Mouse (Mus musculus): ENCODE data around the gene Ccdc85b. TPM values are rescaled to one million over a fixed set of nuclear protein-coding genes. Genes with fewer than 3 reads are reported as not detected.

Gene Ccdc85b
- polyA plus RNA-seq, 1 experiment from 2014 or later = 8.0 TPM

DNA sequence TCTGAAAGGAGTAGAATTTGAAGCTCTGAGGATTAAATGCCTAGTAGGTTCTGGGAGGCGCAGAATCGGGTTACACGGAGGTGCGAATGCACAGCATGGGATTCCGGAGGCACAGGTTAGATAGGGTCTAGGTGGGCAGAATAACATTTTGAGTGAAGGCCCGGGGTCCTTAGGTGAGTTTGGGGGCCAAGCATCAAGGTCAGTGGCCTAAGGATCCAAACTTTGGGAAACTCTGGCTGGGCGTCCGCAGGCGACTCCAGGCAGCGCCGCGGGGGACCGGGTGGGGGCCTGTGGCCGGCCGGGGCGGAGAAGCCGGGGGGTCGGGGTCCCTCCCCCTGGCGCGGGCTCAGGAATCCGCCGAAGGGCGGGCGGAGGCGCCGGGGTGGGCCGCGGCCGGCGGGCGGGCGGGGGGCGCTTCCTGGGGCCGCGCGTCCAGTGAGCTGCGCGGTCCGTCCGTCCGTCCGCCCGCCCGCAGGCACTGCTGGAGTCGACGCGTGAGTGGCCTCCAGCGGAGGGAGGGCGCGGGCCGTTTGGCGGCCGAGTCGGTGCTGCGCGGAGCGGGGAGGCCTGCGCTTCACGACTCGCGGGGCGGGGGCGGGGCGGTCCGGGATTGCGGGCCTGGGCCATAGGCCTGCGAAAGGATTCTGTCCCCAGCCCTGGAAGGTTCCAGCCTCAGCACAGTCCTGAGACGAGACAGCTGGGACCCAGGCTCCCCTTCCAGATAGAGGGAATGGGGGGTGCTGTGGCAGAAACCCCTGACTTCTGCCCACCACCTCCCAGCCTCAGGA, 16.8 kb upstream of the Ccdc85b start:
- under 1% methylated on average over 27 of the region's 68 CpGs for WGBS
- H3K36me3 ChIP-seq (ENCODE audit: control insufficient read depth, insufficient read depth, low read length) = no peaks in the 10 kb centered on the region
- peak overlapping the region; percentile 95 for H3K4me2 ChIP-seq (ENCODE audit: low read depth, low read length)
- ATAC-seq (ENCODE audit: low read depth) = peak; percentile 62; the same call in 1 of the 2 replicates
- peak overlapping the region; percentile 84 for H3K9ac ChIP-seq (replicated peaks; ENCODE audit: low read depth, low read length)
- peak overlapping the region; percentile 59 for H3K4me3 ChIP-seq (ENCODE audit: low read depth, low read length)
- no peaks in the 10 kb centered on the region for H3K27me3 ChIP-seq (ENCODE audit: control insufficient read depth, insufficient read depth, low read length)
- no peaks in the 10 kb centered on the region for H3K9me3 ChIP-seq (ENCODE audit: control insufficient read depth, low read length)
- peaks cover 16% of the 10 kb centered on the region for H3K4me1 ChIP-seq (ENCODE audit: control insufficient read depth, insufficient read depth, low read length)
- peak overlapping the region; percentile 55 for H3K27ac ChIP-seq (ENCODE audit: low read depth, low read length)

DNA sequence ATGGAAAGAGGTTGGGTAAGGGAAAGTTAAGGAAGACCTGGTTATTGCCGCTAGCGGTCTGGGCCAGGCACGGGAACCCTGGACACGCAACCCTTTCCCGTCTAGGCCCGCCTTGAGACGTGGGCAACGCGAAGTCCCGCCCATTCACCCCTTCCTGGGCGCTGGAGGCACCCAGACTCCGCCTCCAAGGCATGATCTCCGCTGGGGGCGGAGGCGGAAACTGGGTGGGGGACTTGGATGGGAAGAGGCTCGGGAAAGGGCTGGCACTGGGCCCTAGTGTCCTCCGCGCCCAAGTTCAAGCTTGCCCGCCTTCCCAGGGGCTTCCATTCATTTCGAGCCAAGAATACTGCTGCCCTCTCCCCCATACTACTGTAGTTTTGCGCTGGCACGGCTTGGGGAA, 16.0 kb upstream of the Ccdc85b start, which contains the start of gene Efemp2:
Gene Efemp2 (plus strand): TSS at position 235 of the 400 bp plus-strand sequence.
- peak; percentile 55; the same call in 1 of the 2 replicates for ATAC-seq (ENCODE audit: low read depth)
- Histone ChIP-seq H3K36me3 (ENCODE audit: control insufficient read depth, insufficient read depth, low read length) (no peaks in the 10 kb centered on the region), H3K9me3 (ENCODE audit: control insufficient read depth, low read length) (no peaks in the 10 kb centered on the region), H3K4me1 (ENCODE audit: control insufficient read depth, insufficient read depth, low read length) (peaks cover 16% of the 10 kb centered on the region), H3K9ac (replicated peaks; ENCODE audit: low read depth, low read length) (peak within 1 kb of the TSS; percentile 84), H3K4me3 (ENCODE audit: low read depth, low read length) (peak within 1 kb of the TSS; percentile 59), H3K27ac (ENCODE audit: low read depth, low read length) (peak within 1 kb of the TSS; percentile 55), H3K27me3 (ENCODE audit: control insufficient read depth, insufficient read depth, low read length) (no peaks in the 10 kb centered on the region), H3K4me2 (ENCODE audit: low read depth, low read length) (peak within 1 kb of the TSS; percentile 95)
- 3% methylated on average over 22 of the region's 22 CpGs for WGBS

DNA sequence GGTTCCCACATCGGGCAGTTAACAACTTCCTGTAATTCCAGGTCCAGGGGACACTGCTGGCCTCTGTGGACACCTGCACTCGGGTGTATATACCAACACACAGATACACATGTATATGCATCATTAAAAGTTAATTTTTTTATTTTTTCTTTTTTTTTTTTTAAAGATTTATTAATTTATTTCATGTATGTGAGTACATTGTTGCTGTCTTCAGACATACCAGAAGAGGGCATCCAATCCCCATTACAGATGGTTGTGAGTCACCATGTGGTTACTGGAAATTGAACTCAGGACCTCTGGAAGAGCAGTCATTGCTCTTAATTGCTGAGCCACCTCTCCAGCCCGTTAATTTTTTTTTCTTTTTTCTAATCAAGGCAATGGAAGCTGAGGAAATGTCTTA, 15.2 kb upstream of the Ccdc85b start:
- H3K9ac ChIP-seq (replicated peaks; ENCODE audit: low read depth, low read length) = no peak overlapping the region
- H3K4me2 ChIP-seq (ENCODE audit: low read depth, low read length) = no peak overlapping the region
- H3K27me3 ChIP-seq (ENCODE audit: control insufficient read depth, insufficient read depth, low read length) = no peaks in the 10 kb centered on the region
- no peak for ATAC-seq (ENCODE audit: low read depth)
- WGBS = 78% methylated on average over 3 of the region's 3 CpGs
- H3K4me1 ChIP-seq (ENCODE audit: control insufficient read depth, insufficient read depth, low read length) = peaks cover 16% of the 10 kb centered on the region
- H3K27ac ChIP-seq (ENCODE audit: low read depth, low read length) = no peak overlapping the region
- no peaks in the 10 kb centered on the region for H3K36me3 ChIP-seq (ENCODE audit: control insufficient read depth, insufficient read depth, low read length)
- H3K4me3 ChIP-seq (ENCODE audit: low read depth, low read length) = no peak overlapping the region
- H3K9me3 ChIP-seq (ENCODE audit: control insufficient read depth, low read length) = no peaks in the 10 kb centered on the region

- no peaks in the 10 kb centered on the region for H3K27me3 ChIP-seq (ENCODE audit: control insufficient read depth, insufficient read depth, low read length)
- no peaks in the 10 kb centered on the region for H3K9me3 ChIP-seq (ENCODE audit: control insufficient read depth, low read length)
- H3K4me2 ChIP-seq (ENCODE audit: low read depth, low read length) = no peak overlapping the region
- peaks cover 5% of the 10 kb centered on the region; the same call in 1 of the 2 replicates for H3K36me3 ChIP-seq (ENCODE audit: control insufficient read depth, insufficient read depth, low read length)
- H3K4me1 ChIP-seq (ENCODE audit: control insufficient read depth, insufficient read depth, low read length) = peaks cover 16% of the 10 kb centered on the region
- whole genome bisulfite sequencing = 44% methylated on average over 5 of the region's 5 CpGs
- H3K9ac ChIP-seq (replicated peaks; ENCODE audit: low read depth, low read length) = no peak overlapping the region
- ATAC-seq (ENCODE audit: low read depth) = no peak
- no peak overlapping the region for H3K27ac ChIP-seq (ENCODE audit: low read depth, low read length)
- no peak overlapping the region for H3K4me3 ChIP-seq (ENCODE audit: low read depth, low read length)
Observed at GRCm38 (mm10) chr19:5471846-5472245, 14.2 kb upstream of the Ccdc85b start.

DNA sequence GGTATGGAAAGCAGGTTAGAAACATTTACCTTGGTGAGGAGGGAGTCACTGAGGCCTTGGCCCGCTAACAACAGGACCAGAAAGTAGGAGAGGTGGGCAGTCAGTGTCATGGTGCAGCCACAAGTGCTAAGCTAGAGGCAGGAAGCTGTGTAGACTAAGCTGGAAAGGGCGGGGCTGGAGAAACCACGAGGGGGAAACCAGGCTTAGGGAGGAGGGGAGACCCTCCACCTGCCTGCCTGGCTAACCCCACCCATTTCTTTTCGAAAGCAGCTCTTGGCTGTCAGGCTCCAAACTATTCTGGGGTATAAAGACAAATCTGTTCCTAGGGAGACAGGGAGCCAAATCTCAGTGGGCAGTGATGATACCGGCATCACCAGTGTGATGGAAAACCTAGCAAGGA, 10.7 kb upstream of the Ccdc85b start, which contains the start of gene Ctsw:
Gene Ctsw (minus strand): TSS at position 134 of the 400 bp plus-strand sequence.
- no peak within 1 kb of the TSS for H3K9ac ChIP-seq (replicated peaks; ENCODE audit: low read depth, low read length)
- WGBS = 49% methylated on average over 5 of the region's 5 CpGs
- H3K27ac ChIP-seq (ENCODE audit: low read depth, low read length) = no peak within 1 kb of the TSS
- no peaks in the 10 kb centered on the region for H3K27me3 ChIP-seq (ENCODE audit: control insufficient read depth, insufficient read depth, low read length)
- ATAC-seq (ENCODE audit: low read depth) = no peak
- no peak within 1 kb of the TSS for H3K4me2 ChIP-seq (ENCODE audit: low read depth, low read length)
- H3K9me3 ChIP-seq (ENCODE audit: control insufficient read depth, low read length) = no peaks in the 10 kb centered on the region
- H3K4me3 ChIP-seq (ENCODE audit: low read depth, low read length) = no peak within 1 kb of the TSS
- peaks cover 28% of the 10 kb centered on the region for H3K36me3 ChIP-seq (ENCODE audit: control insufficient read depth, insufficient read depth, low read length)
- H3K4me1 ChIP-seq (ENCODE audit: control insufficient read depth, insufficient read depth, low read length) = peaks cover 8% of the 10 kb centered on the region

- Histone ChIP-seq H3K27me3 (ENCODE audit: control insufficient read depth, insufficient read depth, low read length) (no peaks in the 10 kb centered on the region), H3K4me2 (ENCODE audit: low read depth, low read length) (no peak overlapping the region), H3K4me1 (ENCODE audit: control insufficient read depth, insufficient read depth, low read length) (peaks cover 8% of the 10 kb centered on the region), H3K4me3 (ENCODE audit: low read depth, low read length) (no peak overlapping the region), H3K36me3 (ENCODE audit: control insufficient read depth, insufficient read depth, low read length) (peaks cover 33% of the 10 kb centered on the region), H3K9ac (replicated peaks; ENCODE audit: low read depth, low read length) (no peak overlapping the region), H3K27ac (ENCODE audit: low read depth, low read length) (no peak overlapping the region), H3K9me3 (ENCODE audit: control insufficient read depth, low read length) (no peaks in the 10 kb centered on the region)
- 96% methylated on average over 6 of the region's 6 CpGs for WGBS
- no peak for ATAC-seq (ENCODE audit: low read depth)
Observed at GRCm38 (mm10) chr19:5466916-5467500, 9.3 kb upstream of the Ccdc85b start.

GRCm38 (mm10) chr19:5465037-5465436, 7.3 kb upstream of the Ccdc85b start:
- H3K4me1 ChIP-seq (ENCODE audit: control insufficient read depth, insufficient read depth, low read length) = peaks cover 17% of the 10 kb centered on the region
- H3K4me3 ChIP-seq (ENCODE audit: low read depth, low read length) = no peak overlapping the region
- WGBS = 93% methylated on average over 8 of the region's 8 CpGs
- H3K9ac ChIP-seq (replicated peaks; ENCODE audit: low read depth, low read length) = no peak overlapping the region
- no peak overlapping the region for H3K27ac ChIP-seq (ENCODE audit: low read depth, low read length)
- H3K9me3 ChIP-seq (ENCODE audit: control insufficient read depth, low read length) = no peaks in the 10 kb centered on the region
- H3K4me2 ChIP-seq (ENCODE audit: low read depth, low read length) = no peak overlapping the region
- H3K36me3 ChIP-seq (ENCODE audit: control insufficient read depth, insufficient read depth, low read length) = peaks cover 33% of the 10 kb centered on the region
- H3K27me3 ChIP-seq (ENCODE audit: control insufficient read depth, insufficient read depth, low read length) = no peaks in the 10 kb centered on the region; the same call in 1 of the 2 replicates
- no peak for ATAC-seq (ENCODE audit: low read depth)

- Histone ChIP-seq H3K27me3 (ENCODE audit: control insufficient read depth, insufficient read depth, low read length) (no peaks in the 10 kb centered on the region; the same call in 1 of the 2 replicates), H3K27ac (ENCODE audit: low read depth, low read length) (peak overlapping the region; percentile 44; the same call in 1 of the 2 replicates), H3K4me1 (ENCODE audit: control insufficient read depth, insufficient read depth, low read length) (peaks cover 19% of the 10 kb centered on the region), H3K36me3 (ENCODE audit: control insufficient read depth, insufficient read depth, low read length) (peaks cover 33% of the 10 kb centered on the region), H3K9ac (replicated peaks; ENCODE audit: low read depth, low read length) (peak overlapping the region; percentile 56), H3K9me3 (ENCODE audit: control insufficient read depth, low read length) (no peaks in the 10 kb centered on the region), H3K4me3 (ENCODE audit: low read depth, low read length) (peak overlapping the region; percentile 24), H3K4me2 (ENCODE audit: low read depth, low read length) (peak overlapping the region; percentile 45)
- ATAC-seq (ENCODE audit: low read depth) = peak; percentile 54; the same call in 1 of the 2 replicates
- WGBS = 41% methylated on average over 15 of the region's 15 CpGs
Observed at GRCm38 (mm10) chr19:5463791-5464562, 6.3 kb upstream of the Ccdc85b start.
